Mouse (Mus musculus): ENCODE results near the gene Mkks. TPM values are rescaled to one million over a fixed set of nuclear protein-coding genes. Genes with fewer than 3 reads are reported as not detected.

Mkks gene
- total and polyA plus RNA-seq, 3 experiments = 9.3 to 44.1 (median 29.4) TPM

DNA sequence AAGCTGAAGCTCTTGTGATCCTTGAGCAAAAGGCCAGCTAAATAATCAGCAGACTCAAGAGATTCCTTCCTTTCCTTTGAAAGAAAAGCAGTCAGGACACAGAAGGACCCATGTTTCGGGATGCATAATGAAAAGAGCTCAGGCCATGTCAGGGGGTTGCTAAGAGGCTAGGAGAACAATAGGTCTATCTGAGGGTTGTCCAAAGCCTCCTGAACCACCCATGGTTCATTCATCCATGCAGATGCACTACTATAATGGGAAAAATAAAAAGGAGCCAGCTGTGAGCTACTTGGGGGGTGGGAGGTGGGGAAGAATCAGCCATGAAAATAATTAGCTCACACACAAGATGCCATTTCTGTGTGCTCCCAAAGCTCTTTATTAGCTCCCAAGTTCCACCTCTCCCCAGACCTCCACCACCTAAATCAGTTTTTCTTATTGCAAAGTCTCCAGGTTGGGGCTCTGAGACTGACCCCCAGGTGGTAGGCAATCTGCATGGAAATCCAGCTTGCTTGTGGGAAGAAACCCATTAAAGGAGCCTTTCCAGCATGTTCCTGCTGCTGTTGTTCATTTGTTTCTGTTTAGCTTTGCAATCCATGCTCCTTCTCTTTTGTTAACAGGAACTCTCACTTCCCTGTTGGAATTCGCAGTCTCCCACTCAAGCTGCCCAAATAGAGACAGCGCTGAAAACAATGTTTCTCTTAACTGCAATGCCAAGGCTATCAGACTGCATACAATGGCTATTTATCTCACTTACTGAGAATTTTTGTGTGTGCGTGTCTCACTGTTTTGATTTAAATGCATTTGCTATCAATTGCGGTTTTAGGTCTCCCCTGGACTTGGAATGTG, 36.4 kb downstream of the Mkks start:
- Histone ChIP-seq H3K27me3 (ENCODE audit: control insufficient read depth, insufficient read depth, low read length) (no peaks in the 10 kb centered on the region), H3K36me3 (ENCODE audit: control insufficient read depth, insufficient read depth, low read length) (no peaks in the 10 kb centered on the region), H3K79me2 (replicated peaks; ENCODE audit: control insufficient read depth, insufficient read depth, low read length) (no peaks in the 10 kb centered on the region), H3K4me1 (ENCODE audit: control insufficient read depth, insufficient read depth, low read length) (no peaks in the 10 kb centered on the region), H3K9ac (ENCODE audit: low read depth, low read length) (no peak overlapping the region), H3K27ac (no peak overlapping the region), H3K4me3 (no peak overlapping the region)
- WGBS = 52% methylated on average over 5 of the region's 5 CpGs
- no peak for TF ChIP-seq POLR2A (IDR thresholded peaks at IDR 0.05; ENCODE audit: insufficient read depth, low read depth, low read length)
- TF ChIP-seq EP300 (IDR thresholded peaks at IDR 0.05; ENCODE audit: insufficient read depth, low read depth, low read length) = no peak
- TF ChIP-seq CTCF (IDR thresholded peaks at IDR 0.05) = no peak
- intact Hi-C loops (cut with DNase I) = no loop called here
- DNase-seq = no peak

DNA sequence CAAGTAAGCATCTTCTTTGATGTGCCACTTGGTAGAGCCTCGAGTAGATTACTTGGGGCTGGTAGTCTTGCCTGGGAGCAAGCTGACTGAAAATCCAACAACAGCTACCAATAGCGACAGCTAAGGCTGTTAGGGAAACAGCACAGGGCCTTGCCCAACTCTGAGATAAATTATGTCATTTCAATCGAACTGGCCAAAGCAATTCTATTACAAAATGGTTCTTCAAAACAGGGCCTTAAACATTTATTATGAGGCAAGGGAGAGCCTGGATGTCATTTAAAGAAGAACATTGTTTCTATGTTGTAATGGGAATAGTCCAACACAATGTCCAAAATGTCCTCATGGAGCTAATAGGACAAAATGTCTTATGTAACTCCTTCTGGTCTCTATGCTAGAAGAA, 40.8 kb downstream of the Mkks start:
- WGBS = 50% methylated on average over 3 of the region's 3 CpGs
- Histone ChIP-seq H3K9ac (ENCODE audit: low read depth, low read length) (no peak overlapping the region), H3K4me1 (ENCODE audit: control insufficient read depth, insufficient read depth, low read length) (no peaks in the 10 kb centered on the region), H3K79me2 (replicated peaks; ENCODE audit: control insufficient read depth, insufficient read depth, low read length) (no peaks in the 10 kb centered on the region), H3K27ac (no peak overlapping the region), H3K27me3 (ENCODE audit: control insufficient read depth, insufficient read depth, low read length) (no peaks in the 10 kb centered on the region), H3K36me3 (ENCODE audit: control insufficient read depth, insufficient read depth, low read length) (no peaks in the 10 kb centered on the region), H3K4me3 (no peak overlapping the region)
- no peak for DNase-seq
- intact Hi-C loops (cut with DNase I) = no loop called here
- TF ChIP-seq POLR2A (IDR thresholded peaks at IDR 0.05; ENCODE audit: insufficient read depth, low read depth, low read length) = no peak
- no peak for TF ChIP-seq CTCF (IDR thresholded peaks at IDR 0.05)
- no peak for TF ChIP-seq EP300 (IDR thresholded peaks at IDR 0.05; ENCODE audit: insufficient read depth, low read depth, low read length)

DNA sequence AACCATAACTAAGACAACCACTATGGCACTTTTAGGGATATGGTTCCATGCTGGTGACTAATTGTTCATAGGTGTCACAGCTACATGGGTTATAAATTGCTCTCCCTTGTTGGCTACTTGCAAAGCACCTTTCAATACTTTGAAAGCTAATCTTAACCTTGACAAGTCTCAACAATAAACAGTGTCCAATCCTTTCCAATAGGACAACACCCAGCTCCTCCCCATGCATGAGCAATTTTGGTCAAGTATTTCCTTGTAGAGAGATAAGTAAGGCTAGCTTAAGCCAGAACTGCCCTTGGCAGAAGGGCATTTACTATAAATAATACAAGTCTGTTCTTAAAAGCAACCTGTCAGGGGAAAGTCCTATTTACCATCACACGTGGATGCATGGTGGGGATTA, 53.2 kb downstream of the Mkks start:
- H3K36me3 ChIP-seq (ENCODE audit: control insufficient read depth, insufficient read depth, low read length) = peaks cover 7% of the 10 kb centered on the region
- peaks cover 5% of the 10 kb centered on the region; the same call in 1 of the 2 replicates for H3K4me1 ChIP-seq (ENCODE audit: control insufficient read depth, insufficient read depth, low read length)
- no peaks in the 10 kb centered on the region for H3K27me3 ChIP-seq (ENCODE audit: control insufficient read depth, insufficient read depth, low read length)
- no peak for TF ChIP-seq EP300 (IDR thresholded peaks at IDR 0.05; ENCODE audit: insufficient read depth, low read depth, low read length)
- no peak for TF ChIP-seq CTCF (IDR thresholded peaks at IDR 0.05)
- TF ChIP-seq POLR2A (IDR thresholded peaks at IDR 0.05; ENCODE audit: insufficient read depth, low read depth, low read length) = no peak
- no peaks in the 10 kb centered on the region for H3K79me2 ChIP-seq (replicated peaks; ENCODE audit: control insufficient read depth, insufficient read depth, low read length)
- H3K9ac ChIP-seq (ENCODE audit: low read depth, low read length) = no peak overlapping the region
- intact Hi-C loops (cut with DNase I) = no loop called here
- peak overlapping the region; percentile 29 for H3K27ac ChIP-seq
- no peak overlapping the region for H3K4me3 ChIP-seq
- DNase-seq = peak in 1 of 2 experiments; percentile 4
- WGBS = 34% methylated on average over 1 of the region's 1 CpGs

DNA sequence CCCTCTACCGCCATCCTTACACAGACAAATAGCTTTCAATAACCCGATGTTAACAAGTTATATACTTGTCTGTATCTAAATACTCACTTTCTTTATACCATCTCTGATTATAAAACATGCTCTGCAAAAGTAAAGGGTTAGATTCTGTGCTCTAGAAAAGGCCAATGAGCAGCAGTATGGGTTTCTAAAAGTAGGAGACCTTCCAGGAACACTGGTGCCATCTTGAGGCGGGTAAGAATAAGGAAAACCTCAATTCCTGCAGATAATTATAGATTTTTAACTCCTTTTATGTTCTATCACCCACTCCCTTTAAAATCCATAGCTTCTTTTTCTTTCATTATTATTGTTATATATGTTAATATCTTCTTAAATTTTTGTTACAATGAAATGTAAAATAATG, 55.3 kb downstream of the Mkks start:
- TF ChIP-seq CTCF (IDR thresholded peaks at IDR 0.05) (peak; percentile 40), POLR2A (IDR thresholded peaks at IDR 0.05; ENCODE audit: insufficient read depth, low read depth, low read length) (no peak)
- H3K27ac ChIP-seq = no peak overlapping the region; the same call in 1 of the 2 replicates
- 70% methylated on average over 3 of the region's 3 CpGs for WGBS
- no peak overlapping the region for H3K9ac ChIP-seq (ENCODE audit: low read depth, low read length)
- H3K4me1 ChIP-seq (ENCODE audit: control insufficient read depth, insufficient read depth, low read length) = peaks cover 5% of the 10 kb centered on the region; the same call in 1 of the 2 replicates
- no peaks in the 10 kb centered on the region for H3K27me3 ChIP-seq (ENCODE audit: control insufficient read depth, insufficient read depth, low read length)
- intact Hi-C loops (cut with DNase I) = no loop called here
- H3K36me3 ChIP-seq (ENCODE audit: control insufficient read depth, insufficient read depth, low read length) = peaks cover 7% of the 10 kb centered on the region
- H3K4me3 ChIP-seq = no peak overlapping the region
- H3K79me2 ChIP-seq (replicated peaks; ENCODE audit: control insufficient read depth, insufficient read depth, low read length) = no peaks in the 10 kb centered on the region
- DNase-seq = no peak

DNA sequence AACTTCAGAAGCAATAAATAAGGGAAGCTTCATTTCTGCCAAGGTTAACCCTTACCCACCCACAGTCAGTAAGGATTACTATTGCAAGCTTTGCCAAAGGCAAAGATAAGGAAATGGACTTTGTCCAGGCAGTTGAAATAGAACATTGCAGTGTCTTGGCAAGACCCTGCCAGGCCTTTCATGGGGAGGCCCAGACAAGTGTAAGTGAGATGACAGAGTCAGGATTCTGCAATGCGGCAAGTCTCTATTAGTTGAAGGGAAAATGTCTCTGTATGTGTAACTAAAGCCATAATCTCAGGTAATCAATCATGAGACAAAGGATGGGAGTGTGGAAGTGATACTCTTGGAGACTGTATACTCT, 56.5 kb downstream of the Mkks start:
- TF ChIP-seq EP300 (IDR thresholded peaks at IDR 0.05; ENCODE audit: insufficient read depth, low read depth, low read length) (no peak), POLR2A (IDR thresholded peaks at IDR 0.05; ENCODE audit: insufficient read depth, low read depth, low read length) (no peak), CTCF (IDR thresholded peaks at IDR 0.05) (no peak)
- Histone ChIP-seq H3K36me3 (ENCODE audit: control insufficient read depth, insufficient read depth, low read length) (peaks cover 7% of the 10 kb centered on the region), H3K4me3 (no peak overlapping the region), H3K27ac (peak overlapping the region; percentile 59), H3K79me2 (replicated peaks; ENCODE audit: control insufficient read depth, insufficient read depth, low read length) (no peaks in the 10 kb centered on the region), H3K9ac (ENCODE audit: low read depth, low read length) (no peak overlapping the region), H3K27me3 (ENCODE audit: control insufficient read depth, insufficient read depth, low read length) (no peaks in the 10 kb centered on the region), H3K4me1 (ENCODE audit: control insufficient read depth, insufficient read depth, low read length) (peaks cover 5% of the 10 kb centered on the region; the same call in 1 of the 2 replicates)
- WGBS = 44% methylated on average over 1 of the region's 1 CpGs
- peak in 1 of 2 experiments; percentile 22 for DNase-seq
- intact Hi-C loops (cut with DNase I) = no loop called here

DNA sequence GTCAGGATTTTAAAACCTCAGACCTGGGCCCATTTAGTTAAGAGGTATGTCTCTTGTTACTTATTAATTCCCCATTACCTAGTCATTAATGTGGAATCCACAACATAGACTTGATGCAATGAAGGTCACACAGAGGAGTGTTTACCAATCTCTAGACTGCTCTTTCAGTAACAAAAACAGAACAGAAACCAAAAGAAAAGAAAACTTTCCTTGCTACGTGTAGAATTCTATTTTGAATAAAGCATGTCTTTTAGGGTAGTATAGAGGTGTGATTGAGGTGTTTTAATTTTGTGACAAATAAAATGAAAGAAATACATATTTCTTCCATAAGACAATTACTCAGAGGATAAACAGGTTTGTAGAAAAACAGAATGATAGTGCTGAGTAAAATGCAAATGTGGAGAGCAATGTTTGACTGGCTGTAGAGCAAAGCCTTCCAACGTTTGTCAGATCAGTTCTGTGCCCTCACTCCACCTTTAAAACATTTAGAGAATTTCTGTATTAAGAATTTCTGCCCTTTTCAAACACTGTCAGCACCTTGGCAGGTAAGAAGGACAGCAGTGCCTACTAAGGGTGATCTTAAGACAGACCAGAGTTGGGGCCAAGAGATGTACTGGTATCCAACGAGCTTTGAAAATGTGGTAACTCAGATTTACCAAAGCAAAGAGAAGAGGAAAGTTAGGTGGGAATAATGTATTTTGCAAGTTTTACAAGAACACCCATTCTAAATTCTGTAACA, 57.0 kb downstream of the Mkks start:
- DNase-seq = no peak
- H3K9ac ChIP-seq (ENCODE audit: low read depth, low read length) = no peak overlapping the region
- H3K4me1 ChIP-seq (ENCODE audit: control insufficient read depth, insufficient read depth, low read length) = peaks cover 5% of the 10 kb centered on the region; the same call in 1 of the 2 replicates
- H3K79me2 ChIP-seq (replicated peaks; ENCODE audit: control insufficient read depth, insufficient read depth, low read length) = no peaks in the 10 kb centered on the region
- 58% methylated on average over 3 of the region's 3 CpGs for WGBS
- TF ChIP-seq POLR2A (IDR thresholded peaks at IDR 0.05; ENCODE audit: insufficient read depth, low read depth, low read length) (no peak), EP300 (IDR thresholded peaks at IDR 0.05; ENCODE audit: insufficient read depth, low read depth, low read length) (no peak), CTCF (IDR thresholded peaks at IDR 0.05) (no peak)
- H3K36me3 ChIP-seq (ENCODE audit: control insufficient read depth, insufficient read depth, low read length) = peaks cover 7% of the 10 kb centered on the region
- H3K4me3 ChIP-seq = no peak overlapping the region
- intact Hi-C loops (cut with DNase I) = no loop called here
- no peaks in the 10 kb centered on the region for H3K27me3 ChIP-seq (ENCODE audit: control insufficient read depth, insufficient read depth, low read length)
- peak overlapping the region; percentile 59 for H3K27ac ChIP-seq

All from heart, adult 2 months (tissue).